Mouse (Mus musculus) hematopoietic multipotent progenitor cell, adult 10-12 weeks (in vitro differentiated cells): ENCODE results near the gene Tab3. TPM values are rescaled to one million over a fixed set of nuclear protein-coding genes. Genes with fewer than 3 reads are reported as not detected.

Source experiments
- polyA plus RNA-seq: library from polyadenylated mRNA; stranded (reverse); fragments of >175 nt; gene quantifications from 2 replicates; pipeline ENCODE4 v1.2.3, GENCODE M21; 2012; ENCODE audit warnings: low replicate concordance

Tab3 gene
- polyA plus RNA-seq = 3.0 and 4.1 TPM in 2 replicates

DNA sequence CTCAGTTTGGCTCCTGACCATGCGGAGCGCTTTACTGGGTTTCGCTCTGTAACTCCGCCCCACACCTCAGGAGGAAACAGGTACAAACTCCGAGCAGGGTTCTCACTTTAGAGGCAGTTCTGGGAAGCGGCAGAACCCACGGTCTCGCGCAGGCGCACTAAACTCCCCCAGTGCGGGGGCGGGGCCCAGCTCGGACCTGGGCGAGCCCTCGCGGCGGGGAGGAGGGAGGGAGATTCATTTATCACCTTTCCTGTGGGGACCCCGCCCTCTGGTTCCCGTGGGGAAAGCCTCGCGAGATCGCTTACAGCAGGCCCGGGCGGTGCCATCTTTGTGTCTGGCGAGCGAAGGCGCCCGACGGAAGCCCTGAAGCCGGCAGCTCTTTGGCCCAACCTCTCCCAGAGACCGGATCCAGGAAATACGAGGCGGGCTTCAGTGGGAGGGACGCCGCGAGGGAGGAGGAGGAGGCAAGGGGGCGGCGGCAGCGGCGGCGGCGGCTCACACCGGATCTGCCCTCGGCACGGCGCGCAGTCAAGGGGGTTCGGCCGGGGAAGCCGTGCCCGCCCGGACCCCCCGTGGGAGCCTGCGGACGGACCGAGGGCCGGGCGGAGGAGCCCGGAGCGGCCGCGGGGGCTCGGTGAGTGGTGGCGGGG is at the start of gene Tab3:
Tab3 (plus strand) TSS at position 491 of the 650 bp plus-strand sequence.

Other genes starting within 250 kb of the Tab3 start
- gene Gk, start 202.8 kb downstream of the Tab3 start, polyA plus RNA-seq = 0.42 and 0.46 TPM in 2 replicates